Mouse (Mus musculus) thymus, adult 2 months (tissue): ENCODE results near the gene B3gntl1.

Experiments
- CTCF ChIP-seq: fragments of 200-500 bp; IDR thresholded peaks from 2 replicates; pipeline ENCODE4 v1.5.1; 2012; ENCODE audit warnings: mild to moderate bottlenecking, control low read depth, low read length, moderate library complexity, borderline replicate concordance; ENCODE audit not compliant: control insufficient read depth, poor library complexity, insufficient read depth; ENCODE audit errors: extremely low read depth
- POLR2A ChIP-seq: fragments of 200-500 bp; IDR thresholded peaks from 2 replicates; pipeline ENCODE4 v1.6.1; 2012; ENCODE audit warnings: mild to moderate bottlenecking, low read length, control low read depth, moderate library complexity; ENCODE audit not compliant: control insufficient read depth, poor library complexity, insufficient read depth; ENCODE audit errors: extremely low read depth

DNA sequence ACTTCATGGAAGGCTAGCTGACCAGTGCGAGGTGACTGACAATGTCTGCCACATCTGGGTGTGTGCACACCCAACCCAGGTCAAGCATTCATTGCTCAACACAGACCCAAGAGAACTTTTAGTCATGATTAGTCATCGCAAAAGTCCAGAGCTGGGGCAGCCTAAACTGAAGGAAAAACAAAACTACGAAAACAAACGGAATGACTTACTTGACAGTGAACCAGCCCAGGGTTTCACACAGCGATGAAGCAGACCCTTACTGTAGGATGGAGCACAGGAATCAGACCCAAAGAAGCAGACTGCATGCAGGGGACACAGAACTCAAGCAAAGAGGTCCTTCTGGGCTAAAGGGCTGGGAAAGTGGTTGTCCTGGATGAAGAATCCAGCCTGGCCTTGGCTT, 21.0 kb downstream of the B3gntl1 start:
- TF ChIP-seq CTCF: no peak
- TF ChIP-seq POLR2A: no peak
